Mouse (Mus musculus) cerebellum, postnatal 36 days (tissue): ENCODE results near the gene Gstp2.

Experiments used
- DNase-seq, 2 experiments: peaks; one replicate each; pipeline ENCODE4 v3.0.0; 2021 to 2022; ENCODE audit warnings: mixed read lengths in 2 of 2

The Gstp2 gene

GRCm38 (mm10) chr19:4004331-4004730 lies 41.5 kb downstream of the Gstp2 start:
- DNase-seq = no peak

GRCm38 (mm10) chr19:4003641-4004040 lies 42.2 kb downstream of the Gstp2 start:
- no peak for DNase-seq

GRCm38 (mm10) chr19:4003112-4003511 lies 42.7 kb downstream of the Gstp2 start, which contains the start of gene Doc2g:
Gene Doc2g (plus strand): TSS chr19:4003313.
- DNase-seq = no peak

GRCm38 (mm10) chr19:4001752-4002151 lies 44.1 kb downstream of the Gstp2 start:
- no peak for DNase-seq

GRCm38 (mm10) chr19:4000949-4001525 lies 44.8 kb downstream of the Gstp2 start:
- DNase-seq = no peak

GRCm38 (mm10) chr19:4000119-4000900 lies 45.5 kb downstream of the Gstp2 start, which contains the start of the genes Nudt8 and Gm49405:
Gene Nudt8 (plus strand): TSS chr19:4000580.
Gene Gm49405 (plus strand): TSS chr19:4000626.
- DNase-seq = peak; percentile 93 to 96

- no peak for DNase-seq
These were observed 46.6 kb downstream of the Gstp2 start for GRCm38 (mm10) chr19:3999121-3999730.

GRCm38 (mm10) chr19:3998335-3998734 lies 47.5 kb downstream of the Gstp2 start:
- DNase-seq = no peak

- no peak for DNase-seq
These were observed 48.6 kb downstream of the Gstp2 start for GRCm38 (mm10) chr19:3997231-3997630.

GRCm38 (mm10) chr19:3996747-3997146 lies 49.1 kb downstream of the Gstp2 start:
- DNase-seq = no peak

GRCm38 (mm10) chr19:3996106-3996505 lies 49.7 kb downstream of the Gstp2 start:
- DNase-seq = no peak

- DNase-seq = no peak
These were observed 50.3 kb downstream of the Gstp2 start for GRCm38 (mm10) chr19:3995505-3995904.

- DNase-seq = no peak
These were observed 50.9 kb downstream of the Gstp2 start for GRCm38 (mm10) chr19:3994932-3995331.

GRCm38 (mm10) chr19:3992416-3992815 lies 53.4 kb downstream of the Gstp2 start, which contains the start of gene Tbx10:
Gene Tbx10 (plus strand): TSS chr19:3992752.
- DNase-seq = no peak

- no peak for DNase-seq
These were observed 53.9 kb downstream of the Gstp2 start for GRCm38 (mm10) chr19:3991966-3992365.

GRCm38 (mm10) chr19:3991562-3991961 lies 54.3 kb downstream of the Gstp2 start:
- no peak for DNase-seq

- no peak for DNase-seq
These were observed 55.0 kb downstream of the Gstp2 start for GRCm38 (mm10) chr19:3990804-3991203.
